Mouse (Mus musculus): ENCODE measurements at regions not wholly inside any gene's neighbourhood (a gene's known extent, or its start where the extent isn't known, plus 50 kb on each side); places are given as distances from the start of the nearest gene placed in this dataset.

- TF ChIP-seq CTCF (IDR thresholded peaks at IDR 0.05; ENCODE audit: control insufficient read depth, insufficient read depth, insufficient replicate concordance, low read depth, low read length) (no peak), POLR2A (IDR thresholded peaks at IDR 0.05; ENCODE audit: control insufficient read depth, low read depth, low read length) (no peak)
Measured at GRCm38 (mm10) chr3:39341161-39341687, 454.5 kb downstream of the Fat4 start.

Data from testis, adult 2 months (tissue).